Mouse (Mus musculus) liver, embryonic 11.5 days (tissue): ENCODE data around the gene Fam187b. TPM values are rescaled to one million over a fixed set of nuclear protein-coding genes. Genes with fewer than 3 reads are reported as not detected.
"Not testable (repeated sequence)": the region's sequence is repeated elsewhere in the genome, so short reads cannot be mapped to it uniquely, and the experiment has no call there.

Experiments
- ATAC-seq: fragments of 200-750 bp; cut with Nextera tagmentation; replicated peaks from 2 replicates; pipeline ENCODE4 v1.8.0; 2017; ENCODE audit warnings: moderate number of reproducible peaks, mild to moderate bottlenecking, moderate TSS enrichment, moderate library complexity; ENCODE audit not compliant: low FRiP score
- DNase-seq: peaks from one replicate; pipeline ENCODE4 v3.0.0-alpha.2; 2017; ENCODE audit warnings: low spot score
- H3K27ac ChIP-seq: fragments of 300-500 bp; sonication (generic); 2 replicates; pipeline ENCODE4 v1.5.1; 2014; ENCODE audit warnings: mild to moderate bottlenecking, low read depth, low read length, control low read depth
- H3K27me3 ChIP-seq: fragments of 300-500 bp; sonication (generic); replicated peaks from 2 replicates; pipeline ENCODE4 v1.6.1; 2014; ENCODE audit warnings: low read length, mixed read lengths; ENCODE audit not compliant: control insufficient read depth, insufficient read depth
- H3K36me3 ChIP-seq: fragments of 300-500 bp; sonication (generic); 2 replicates; pipeline ENCODE4 v1.6.1; 2014; ENCODE audit warnings: mild to moderate bottlenecking, low read length, moderate library complexity, mixed read lengths; ENCODE audit not compliant: control insufficient read depth, insufficient read depth
- H3K4me1 ChIP-seq: fragments of 300-500 bp; sonication (generic); replicated peaks from 2 replicates; pipeline ENCODE4 v1.6.1; 2014; ENCODE audit warnings: low read length, mixed read lengths; ENCODE audit not compliant: control insufficient read depth, insufficient read depth
- H3K4me2 ChIP-seq: fragments of 300-500 bp; sonication (generic); 2 replicates; pipeline ENCODE4 v1.6.1; 2014; ENCODE audit warnings: mild to moderate bottlenecking, control low read depth, moderate library complexity
- H3K4me3 ChIP-seq: fragments of 300-500 bp; sonication (generic); 2 replicates; pipeline ENCODE4 v1.5.1; 2014; ENCODE audit warnings: low read depth, low read length, control low read depth
- H3K9ac ChIP-seq: fragments of 300-500 bp; sonication (generic); 2 replicates; pipeline ENCODE4 v1.6.1; 2014; ENCODE audit warnings: low read depth, low read length, control low read depth
- H3K9me3 ChIP-seq: fragments of 300-500 bp; sonication (generic); 2 replicates; pipeline ENCODE4 v1.6.1; 2016; ENCODE audit warnings: low read length, inconsistent platforms, mixed read lengths; ENCODE audit not compliant: control insufficient read depth
- WGBS: fragments of 180-500 bp; shearing (Covaris S2); extraction: QIAGEN DNeasy Blood & Tissue Kit; methylation state at CpG from one replicate; pipeline ENCODE4 v1.1.7; 2014; 5-methylcytosine and 5-hydroxymethylcytosine counted together
- polyA plus RNA-seq: library from polyadenylated mRNA; unstranded; fragments of >200 nt; fragmentation: Nextera tagmentation; extraction: Ambion mirVana; gene quantifications from 2 replicates; pipeline ENCODE4 v1.2.1, GENCODE M21; 2014

Gene Fam187b
- 3.2 and 4.1 TPM in 2 replicates for polyA plus RNA-seq

DNA sequence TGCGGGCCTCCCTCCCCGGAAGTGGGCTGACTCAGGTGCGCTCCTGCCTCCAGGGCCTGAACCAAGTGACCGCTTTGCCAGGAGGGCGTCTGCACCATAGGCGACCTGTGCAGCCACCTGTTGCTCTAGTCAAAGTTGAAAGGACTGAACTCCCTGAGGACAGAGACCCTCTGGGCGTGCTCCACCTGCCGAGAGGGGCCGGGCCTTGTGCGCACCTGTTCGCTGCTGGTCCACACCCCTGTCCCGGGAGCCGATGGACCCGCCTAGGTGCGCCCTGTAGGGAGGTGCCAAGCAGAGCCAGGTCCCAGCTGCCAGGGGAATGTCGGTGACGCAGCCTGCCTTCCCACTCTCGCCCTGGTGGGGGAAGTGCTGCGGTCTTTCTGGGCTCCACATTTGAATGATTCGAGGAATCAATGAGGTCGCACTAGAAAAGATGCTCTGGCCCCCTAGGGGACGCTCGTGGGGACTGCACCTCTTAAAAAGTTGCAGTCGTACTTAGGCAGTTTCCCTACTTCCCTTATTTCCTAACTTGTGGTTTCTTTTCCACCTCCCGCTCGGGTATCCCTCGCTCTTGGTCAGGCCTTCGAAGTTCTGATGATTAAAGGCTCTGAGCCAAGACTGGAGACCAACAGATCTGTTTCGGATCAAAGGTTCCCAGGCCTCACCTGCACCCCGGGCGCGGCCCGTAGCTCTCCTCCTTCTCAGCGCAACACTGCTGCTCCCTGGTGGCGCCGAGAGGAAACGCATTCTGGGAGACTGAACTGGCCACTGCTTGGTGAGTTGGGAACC lies at the start of gene Fam187b:
Gene Fam187b, plus strand, starts transcription at position 290 of the 789 bp plus-strand sequence.
- Histone ChIP-seq H3K36me3 (no peaks in the 10 kb centered on the region), H3K9ac (peak within 1 kb of the TSS; percentile 61), H3K4me2 (peak within 1 kb of the TSS; percentile 62), H3K4me3 (peak within 1 kb of the TSS; percentile 56), H3K27me3 (peaks cover 20% of the 10 kb centered on the region), H3K27ac (peak within 1 kb of the TSS; percentile 4; the same call in 1 of the 2 replicates), H3K4me1 (peaks cover 4% of the 10 kb centered on the region; the same call in 1 of the 2 replicates), H3K9me3 (no peaks in the 10 kb centered on the region)
- under 1% methylated on average over 37 of the region's 37 CpGs for WGBS
- peak; percentile 78 for ATAC-seq
- DNase-seq, result peak; percentile 88

DNA sequence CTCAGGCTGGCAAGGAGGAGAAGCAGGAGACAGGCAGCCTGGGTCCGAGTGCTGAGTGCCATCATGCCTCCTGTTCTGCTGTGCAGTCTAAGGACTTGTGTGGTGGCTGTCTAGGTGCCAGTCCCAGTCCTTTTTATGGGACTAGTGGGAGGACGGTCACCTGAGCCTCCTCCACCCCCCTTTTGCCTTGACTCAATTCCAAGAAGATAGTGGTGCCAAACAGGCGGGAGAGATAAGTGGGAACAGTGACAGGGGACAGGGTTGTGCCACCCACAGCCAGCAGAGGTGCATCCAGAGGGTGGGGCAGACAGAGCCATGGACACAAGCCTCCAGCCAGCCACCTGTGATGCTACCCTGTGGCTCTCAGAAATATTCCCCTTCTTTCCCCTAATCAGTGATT lies 49.5 kb upstream of the Fam187b start:
- no peaks in the 10 kb centered on the region for H3K9me3 ChIP-seq
- H3K4me1 ChIP-seq, result no peaks in the 10 kb centered on the region
- no peak for DNase-seq
- H3K36me3 ChIP-seq, result no peaks in the 10 kb centered on the region
- 57% methylated on average over 3 of the region's 3 CpGs for WGBS
- H3K27ac ChIP-seq, result no peak overlapping the region
- no peak for ATAC-seq
- no peak overlapping the region for H3K4me3 ChIP-seq
- no peaks in the 10 kb centered on the region for H3K27me3 ChIP-seq
- no peak overlapping the region for H3K9ac ChIP-seq
- H3K4me2 ChIP-seq, result no peak overlapping the region

- H3K4me2 ChIP-seq, H3K9me3 ChIP-seq, H3K27ac ChIP-seq, H3K36me3 ChIP-seq, H3K27me3 ChIP-seq, ATAC-seq, H3K4me3 ChIP-seq, DNase-seq, H3K4me1 ChIP-seq, H3K9ac ChIP-seq: not testable (repeated sequence)
- WGBS, result 78% methylated on average over 2 of the region's 2 CpGs
These were observed 49.0 kb upstream of the Fam187b start, which contains the start of gene Hamp2 for GRCm38 (mm10) chr7:30924581-30924980. Gene Hamp2 (minus strand): TSS chr7:30924681.

DNA sequence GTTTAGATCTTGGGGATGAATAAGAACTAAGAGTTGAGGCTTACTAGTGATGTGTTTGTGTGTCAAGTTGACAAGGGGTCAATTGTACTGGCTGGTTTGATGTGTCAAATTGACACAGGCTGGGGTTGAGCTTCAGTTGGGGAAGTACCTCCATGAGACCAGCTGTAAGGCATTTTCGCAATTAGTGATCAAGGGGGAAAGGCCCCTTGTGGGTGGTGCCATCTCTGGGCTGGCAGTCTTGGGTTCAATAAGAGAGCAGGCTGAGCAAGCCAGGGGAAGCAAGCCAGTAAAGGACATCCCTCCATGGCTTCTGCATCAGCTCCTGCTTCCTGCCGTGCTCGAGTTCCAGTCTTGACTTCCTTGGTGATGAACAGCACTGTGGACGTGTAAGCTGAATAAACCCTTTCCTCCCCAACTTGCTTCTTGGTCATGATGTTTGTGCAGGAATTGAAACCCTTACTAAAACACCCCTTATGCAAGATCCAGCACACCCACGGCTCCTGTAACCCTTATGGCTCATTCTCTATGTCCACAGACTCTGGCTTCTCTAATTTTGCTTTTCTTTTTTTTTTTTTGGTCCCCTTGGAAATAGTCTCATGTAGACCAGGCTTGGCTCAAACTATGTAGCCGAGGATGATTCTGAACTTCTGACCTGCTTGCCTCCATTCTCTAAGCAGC lies 38.0 kb upstream of the Fam187b start:
- not testable (repeated sequence) for DNase-seq, H3K4me2 ChIP-seq, H3K36me3 ChIP-seq, H3K4me3 ChIP-seq, H3K4me1 ChIP-seq, ATAC-seq, H3K9ac ChIP-seq, H3K9me3 ChIP-seq, H3K27me3 ChIP-seq, H3K27ac ChIP-seq
- WGBS, result 64% methylated on average over 6 of the region's 6 CpGs

GRCm38 (mm10) chr7:30940070-30940469 lies 33.5 kb upstream of the Fam187b start:
- 67% methylated on average over 1 of the region's 1 CpGs for WGBS
- not testable (repeated sequence) for H3K36me3 ChIP-seq, DNase-seq, H3K9ac ChIP-seq, H3K27me3 ChIP-seq, H3K4me1 ChIP-seq, H3K4me3 ChIP-seq, H3K27ac ChIP-seq, H3K4me2 ChIP-seq, H3K9me3 ChIP-seq, ATAC-seq

- H3K4me2 ChIP-seq, DNase-seq, ATAC-seq, H3K9me3 ChIP-seq, H3K4me3 ChIP-seq, H3K27ac ChIP-seq, H3K36me3 ChIP-seq, H3K27me3 ChIP-seq, H3K9ac ChIP-seq, H3K4me1 ChIP-seq: not testable (repeated sequence)
- WGBS, result 57% methylated on average over 2 of the region's 3 CpGs
These were observed 31.2 kb upstream of the Fam187b start for GRCm38 (mm10) chr7:30942365-30942764.

GRCm38 (mm10) chr7:30943909-30944635 lies 29.5 kb upstream of the Fam187b start, which contains the start of gene Hamp:
Gene Hamp (minus strand): TSS chr7:30944032.
- no peak within 1 kb of the TSS for H3K9ac ChIP-seq
- peaks cover 3% of the 10 kb centered on the region; the same call in 1 of the 2 replicates for H3K36me3 ChIP-seq
- no peak within 1 kb of the TSS for H3K4me2 ChIP-seq
- H3K4me1 ChIP-seq, result no peaks in the 10 kb centered on the region
- no peak for ATAC-seq
- no peak within 1 kb of the TSS for H3K27ac ChIP-seq
- no peak within 1 kb of the TSS for H3K4me3 ChIP-seq
- H3K27me3 ChIP-seq, result no peaks in the 10 kb centered on the region
- no peak for DNase-seq
- 63% methylated on average over 9 of the region's 9 CpGs for WGBS
- H3K9me3 ChIP-seq, result no peaks in the 10 kb centered on the region

DNA sequence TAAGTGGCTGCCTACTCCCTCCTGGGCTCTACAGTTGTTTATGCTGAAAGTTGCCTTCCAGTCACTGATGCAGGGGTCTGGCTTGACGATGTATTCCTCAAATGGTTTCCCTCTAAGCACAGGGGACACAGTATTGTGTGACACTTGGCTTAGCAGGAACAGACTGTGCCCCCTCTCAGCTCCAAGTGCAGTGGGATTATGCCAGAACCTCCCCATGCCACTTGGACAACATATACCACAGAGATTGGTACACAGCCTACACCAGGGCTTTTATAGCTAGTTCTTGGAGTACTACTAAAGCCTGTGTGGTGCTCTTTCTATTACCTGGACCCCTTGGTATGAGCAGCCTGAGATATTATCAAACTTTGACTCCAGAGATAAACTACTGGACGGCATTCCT lies 28.9 kb upstream of the Fam187b start:
- 51% methylated on average over 2 of the region's 2 CpGs for WGBS
- not testable (repeated sequence) for ATAC-seq

More for the DNA sequence above, 28.9 kb upstream of the Fam187b start:
- H3K27ac ChIP-seq, H3K36me3 ChIP-seq, H3K4me3 ChIP-seq, DNase-seq, H3K4me1 ChIP-seq, H3K9me3 ChIP-seq, H3K9ac ChIP-seq, H3K4me2 ChIP-seq, H3K27me3 ChIP-seq: not testable (repeated sequence)
